Mouse (Mus musculus): Measurements from ENCODE around the gene Limk2.

DNA sequence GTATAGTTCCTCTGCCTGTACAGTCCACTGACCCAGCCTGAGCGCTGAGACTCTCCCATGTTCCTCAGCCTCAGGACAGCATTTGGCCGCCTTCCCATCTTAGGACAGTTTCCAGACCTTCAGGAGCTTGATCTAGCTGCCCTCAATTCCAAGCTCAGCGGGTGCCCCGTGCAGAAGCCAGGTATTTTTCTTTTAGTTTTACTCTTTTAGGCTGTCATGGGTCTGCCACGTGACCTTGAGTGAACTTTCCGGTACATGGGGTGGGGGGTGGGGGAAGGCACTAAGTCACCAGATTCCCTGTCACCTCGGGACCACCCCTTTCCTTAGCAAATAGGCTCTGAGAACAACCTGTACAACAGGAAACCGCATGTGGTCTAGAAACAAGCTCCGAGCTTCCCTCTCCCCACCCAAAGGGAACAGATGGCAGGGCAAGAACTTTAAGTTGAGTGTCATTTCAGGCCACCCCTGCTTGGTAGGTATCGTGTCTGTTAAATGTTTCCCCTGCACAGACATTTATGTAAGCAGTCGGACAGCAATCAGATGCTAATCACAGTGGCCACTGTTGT, 73.3 kb downstream of the Limk2 start:
- TF ChIP-seq CTCF (IDR thresholded peaks at IDR 0.05; ENCODE audit: control insufficient read depth, insufficient read depth, insufficient read length) (no peak), MAX (IDR thresholded peaks at IDR 0.05) (no peak), USF1 (IDR thresholded peaks at IDR 0.05; ENCODE audit: low read depth) (no peak), FOSL1 (IDR thresholded peaks at IDR 0.05; ENCODE audit: insufficient read depth, low read length, poor library complexity, severe bottlenecking) (no peak), MYOG (IDR thresholded peaks at IDR 0.05; ENCODE audit: control insufficient read depth, extremely low read depth, insufficient read length) (no peak), MYOD1 (IDR thresholded peaks at IDR 0.05; ENCODE audit: control insufficient read depth, insufficient read length, low read depth) (no peak), CEBPB (IDR thresholded peaks at IDR 0.05; ENCODE audit: low read depth) (no peak)
